Mouse (Mus musculus): ENCODE measurements around the gene Klrb1.

Gene Klrb1

GRCm38 (mm10) chr6:128669936-128670335, 52.9 kb downstream of the Klrb1 start:
- TF ChIP-seq GATA4 (IDR thresholded peaks at IDR 0.05; ENCODE audit: insufficient replicate concordance, low read length) = no peak

GRCm38 (mm10) chr6:128662206-128662605, 60.7 kb downstream of the Klrb1 start, which contains the start of gene Clec2h:
Gene Clec2h (plus strand): TSS chr6:128662385.
- no peak for TF ChIP-seq GATA4 (IDR thresholded peaks at IDR 0.05; ENCODE audit: insufficient replicate concordance, low read length)

GRCm38 (mm10) chr6:128661249-128661648, 61.6 kb downstream of the Klrb1 start:
- no peak for TF ChIP-seq GATA4 (IDR thresholded peaks at IDR 0.05; ENCODE audit: insufficient replicate concordance, low read length)

All from liver, adult (tissue).